Mouse (Mus musculus) c-Kit-positive CD71-negative TER-119-negative erythroid progenitor cells, embryonic 14.5 days (primary cell): ENCODE data around the gene Sp2.
A peak's percentile ranks its signal among the peaks of the same experiment; 100 is the strongest.

Source experiments
- DNase-seq: peaks from one replicate; pipeline ENCODE4 v3.0.0-alpha.2; 2013; ENCODE audit warnings: low read depth

Sp2 gene

DNA sequence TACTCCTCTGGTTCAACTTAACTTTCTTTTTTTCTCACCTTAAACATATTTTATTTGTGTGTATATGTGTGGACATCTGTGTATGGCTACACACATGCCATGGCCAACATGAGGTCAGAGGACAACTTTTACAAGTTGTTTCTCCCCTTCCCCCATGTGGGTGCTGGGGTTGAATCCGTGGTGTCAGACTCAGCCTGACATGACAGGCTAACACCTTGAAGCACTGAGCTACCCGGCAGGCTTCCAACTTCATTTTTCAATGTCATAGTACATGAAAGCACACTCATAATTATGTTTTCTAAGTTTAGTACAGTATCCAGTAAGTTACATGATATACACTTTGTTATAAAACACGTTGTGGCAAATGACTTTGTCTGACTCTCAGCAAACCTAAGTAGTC lies 12.4 kb downstream of the Sp2 start:
- DNase-seq = no peak

- no peak for DNase-seq
Observed at GRCm38 (mm10) chr11:96969746-96970145, 13.0 kb downstream of the Sp2 start.

DNA sequence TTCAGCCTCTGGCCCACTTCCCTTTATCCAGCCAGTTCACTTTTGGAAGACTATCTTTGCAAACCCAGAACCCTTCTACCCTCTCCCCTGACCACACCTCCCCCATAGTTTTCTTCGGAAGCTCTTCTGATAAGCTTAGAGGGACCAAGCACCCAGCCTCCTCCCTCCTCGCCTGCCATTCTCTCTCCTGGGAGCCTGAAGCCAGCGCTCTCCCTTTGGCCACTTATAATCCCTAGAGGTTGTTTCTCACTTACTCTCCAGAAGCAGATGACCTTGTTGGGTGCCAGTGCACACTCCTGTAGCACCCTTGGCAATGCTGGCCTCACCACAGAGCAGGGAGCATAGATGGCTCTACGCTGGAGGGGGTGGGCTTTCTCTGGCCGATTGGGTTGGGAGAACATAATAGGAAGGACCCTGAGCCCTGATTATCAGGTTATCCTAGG lies 13.5 kb downstream of the Sp2 start:
- no peak for DNase-seq

DNA sequence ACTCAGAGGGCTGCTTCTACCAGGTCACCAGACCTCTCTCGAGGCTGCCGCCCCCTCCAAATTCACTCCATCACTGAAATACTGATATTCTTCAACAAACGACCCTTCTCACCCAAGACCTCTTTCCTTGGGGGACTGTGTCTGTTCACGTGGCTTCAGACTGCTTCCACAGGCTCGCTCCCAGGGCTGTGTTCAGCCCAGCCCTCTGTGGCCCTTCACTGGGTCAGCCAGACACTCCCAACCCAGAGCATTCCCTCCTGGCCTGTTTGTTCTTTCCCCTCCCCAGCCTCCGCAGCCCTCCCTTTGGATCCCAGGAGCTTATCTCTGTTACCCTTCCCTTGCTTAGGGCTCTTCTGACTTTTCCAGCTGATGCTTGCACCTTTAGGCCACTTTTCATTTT lies 14.3 kb downstream of the Sp2 start:
- no peak for DNase-seq

DNA sequence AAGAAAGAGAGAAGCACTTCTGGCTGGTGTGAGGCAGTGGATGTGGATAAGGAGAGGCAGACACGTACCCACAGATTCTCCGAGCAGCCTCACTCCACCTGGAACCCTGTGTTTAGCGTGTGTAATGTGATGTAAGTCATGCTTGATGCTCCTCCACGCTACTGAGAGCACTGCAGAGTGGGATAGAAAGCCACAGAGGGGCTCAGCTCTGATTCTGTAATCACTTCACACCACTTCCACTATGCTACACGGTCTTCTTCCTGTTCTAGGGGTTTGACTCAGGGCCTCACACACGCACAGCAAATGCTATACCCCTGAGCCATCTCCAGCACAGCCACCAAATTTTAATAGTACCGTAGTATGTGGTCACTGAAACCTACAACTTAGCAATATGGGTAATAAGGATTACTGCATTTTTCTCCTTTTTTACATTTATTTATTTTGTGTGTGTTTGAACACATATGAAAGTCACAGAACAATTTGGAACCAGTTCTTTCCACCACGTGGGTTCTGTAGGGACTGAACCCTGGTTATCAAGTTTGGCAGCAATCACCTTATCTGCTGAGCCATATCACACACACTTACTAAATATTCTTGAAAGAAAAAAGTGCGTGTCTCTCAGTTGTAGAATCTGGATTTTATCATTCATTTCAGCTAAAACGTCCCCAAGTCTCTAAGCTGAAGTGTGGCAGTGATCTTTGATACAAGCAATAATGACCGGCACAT lies 15.1 kb downstream of the Sp2 start:
- no peak for DNase-seq

DNA sequence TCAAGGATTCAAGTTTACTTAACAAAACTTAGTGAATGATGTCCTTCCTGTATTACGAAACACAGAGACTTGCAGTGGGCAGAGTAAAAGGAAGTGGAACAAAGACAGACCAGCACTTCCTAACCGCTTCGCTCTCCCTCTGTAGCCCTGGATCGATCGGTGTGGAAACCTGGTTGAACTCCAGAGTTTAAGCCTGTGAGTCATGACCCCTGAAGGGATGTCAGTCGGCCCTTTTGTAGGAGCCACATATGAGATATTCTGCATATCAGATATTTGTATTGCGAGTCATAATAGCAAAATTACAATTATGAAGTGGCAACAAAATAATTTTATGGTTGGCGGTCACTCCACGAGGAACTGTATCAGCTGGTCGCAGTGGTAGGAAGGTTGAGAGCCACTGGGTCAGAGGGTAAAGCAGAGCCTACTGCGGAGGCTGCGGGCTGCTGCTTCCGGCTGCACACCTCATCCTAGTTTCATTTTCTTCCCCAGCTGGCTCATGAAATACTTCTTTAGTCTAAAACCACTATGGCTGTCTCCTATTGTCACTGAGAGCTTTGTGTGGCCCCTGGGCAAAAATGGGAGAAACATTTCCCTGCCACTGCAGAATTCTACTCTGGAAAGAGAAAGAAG lies 15.7 kb downstream of the Sp2 start:
- peak; percentile 56 for DNase-seq

GRCm38 (mm10) chr11:96966172-96966571 lies 16.6 kb downstream of the Sp2 start:
- no peak for DNase-seq

- DNase-seq = peak; percentile 71
Observed at GRCm38 (mm10) chr11:96963580-96963979, 19.2 kb downstream of the Sp2 start.

GRCm38 (mm10) chr11:96957061-96957805 lies 25.5 kb downstream of the Sp2 start:
- no peak for DNase-seq

DNA sequence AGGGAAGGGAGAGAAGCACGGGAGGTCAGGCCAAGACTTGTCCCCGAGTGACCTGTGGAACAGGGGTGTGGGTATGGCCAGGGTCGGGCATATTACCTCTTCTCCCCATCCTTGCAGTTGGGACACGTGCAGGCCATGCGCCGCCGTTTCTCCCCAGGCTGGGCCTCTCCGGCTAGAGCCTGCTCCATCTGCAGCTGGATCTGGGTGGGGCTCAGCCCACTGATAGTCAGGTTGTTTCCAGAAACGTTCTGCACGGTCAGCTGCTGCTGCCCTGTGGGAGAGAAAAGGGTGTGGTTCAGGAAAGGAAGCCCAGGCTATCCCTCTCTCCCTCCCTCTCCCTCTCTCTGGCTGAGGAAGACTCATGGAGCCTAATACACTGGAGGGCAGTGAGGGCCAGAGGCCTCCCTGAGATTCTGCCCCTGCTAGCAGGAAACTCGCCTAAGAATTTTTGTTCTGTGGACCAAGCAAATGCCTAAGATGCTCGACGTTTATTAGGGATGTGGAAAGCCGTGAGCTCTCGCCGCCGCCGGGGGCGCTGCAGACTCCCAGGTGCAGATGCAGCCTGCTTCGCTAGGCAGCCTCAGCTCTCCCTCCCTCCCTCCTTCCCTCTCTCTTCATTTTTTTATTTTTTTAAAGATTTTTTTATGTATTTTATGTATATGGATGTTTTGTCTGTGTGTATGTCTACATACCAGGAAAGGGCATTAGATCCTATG lies 26.6 kb downstream of the Sp2 start:
- DNase-seq = no peak

GRCm38 (mm10) chr11:96955094-96955493 lies 27.7 kb downstream of the Sp2 start:
- DNase-seq = no peak

DNA sequence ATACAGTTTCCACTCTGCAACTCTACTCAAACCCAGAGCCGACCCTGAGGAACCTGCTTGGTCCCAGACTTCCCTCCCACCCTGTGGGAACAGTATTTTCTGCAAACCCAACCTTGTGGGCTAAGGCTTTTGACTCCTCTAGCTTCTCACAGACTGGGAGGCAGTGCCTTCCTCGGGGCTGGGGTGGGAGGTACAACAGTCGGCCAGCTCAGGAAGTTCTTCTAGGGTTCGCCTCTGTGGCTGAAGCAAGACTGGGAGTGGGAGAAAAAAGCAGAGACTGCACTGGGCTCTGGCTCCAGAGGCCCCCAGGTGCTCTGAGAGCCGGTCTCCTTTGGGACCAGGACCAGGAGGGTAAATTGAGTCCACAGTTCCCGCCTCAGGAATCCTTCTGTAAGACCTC lies 29.9 kb downstream of the Sp2 start:
- no peak for DNase-seq

DNA sequence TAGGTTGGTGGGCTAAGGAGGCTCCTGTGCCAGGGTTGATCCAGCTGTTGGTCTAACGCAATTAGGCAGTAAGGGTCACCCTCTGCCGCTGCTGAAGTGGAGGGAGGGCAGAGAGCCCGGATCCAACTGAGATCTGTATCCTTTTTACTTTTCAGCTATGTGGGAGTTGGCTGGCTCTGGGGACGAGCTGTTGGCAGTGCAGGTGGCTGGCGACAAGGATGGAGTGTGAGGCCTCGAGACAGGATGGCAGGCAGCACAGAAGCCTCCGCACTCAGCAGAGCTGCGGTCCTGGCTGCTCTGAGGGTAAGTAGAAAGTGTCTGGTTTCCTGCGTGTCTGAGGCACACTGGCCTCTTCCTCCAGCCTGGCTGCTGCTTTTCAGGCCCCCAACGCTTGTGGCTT lies 30.3 kb downstream of the Sp2 start:
- DNase-seq = no peak

- no peak for DNase-seq
Observed at GRCm38 (mm10) chr11:96950767-96951166, 32.0 kb downstream of the Sp2 start.

DNA sequence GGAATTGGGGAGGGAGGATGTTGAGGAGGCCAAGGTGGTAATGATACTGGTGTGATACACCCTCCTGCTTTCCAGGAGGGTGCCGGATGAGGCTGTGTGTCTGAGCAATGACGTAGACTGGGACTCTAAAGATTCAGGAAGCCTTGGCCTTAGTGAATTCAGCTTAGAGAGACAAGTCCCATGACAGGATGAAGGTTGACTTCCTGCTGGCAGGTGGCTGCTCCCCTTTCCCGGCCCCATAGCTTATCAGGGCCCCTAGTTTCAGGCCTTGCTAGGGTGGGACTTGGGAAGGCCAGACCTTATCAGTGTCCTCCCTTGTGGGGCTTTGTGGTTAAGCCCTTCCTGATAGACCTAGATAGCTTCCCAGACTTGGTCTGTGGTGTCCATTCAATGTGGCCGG lies 34.9 kb downstream of the Sp2 start:
- DNase-seq = no peak

DNA sequence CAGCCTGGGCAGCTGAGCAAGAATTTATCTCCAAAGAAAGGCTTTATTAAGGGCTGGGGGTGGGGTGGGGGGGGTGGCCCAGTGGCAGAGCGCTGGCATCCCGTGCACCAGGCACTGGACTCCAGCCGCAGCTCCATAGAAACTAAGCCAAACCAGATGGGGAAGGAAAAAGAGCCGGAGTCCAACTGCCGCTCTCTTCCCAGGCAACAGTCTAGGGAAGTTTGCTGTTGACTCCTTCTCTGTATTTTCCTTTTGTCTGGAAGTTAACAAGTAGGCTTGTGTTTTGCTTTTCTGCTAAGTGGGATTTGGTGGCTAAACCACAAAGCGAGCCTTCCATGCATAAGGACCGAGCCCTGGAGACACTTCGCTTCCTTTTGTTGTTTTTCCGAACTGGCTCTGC lies 36.3 kb downstream of the Sp2 start:
- DNase-seq = no peak

GRCm38 (mm10) chr11:96944844-96945580 lies 37.7 kb downstream of the Sp2 start:
- no peak for DNase-seq

- DNase-seq = peak; percentile 96
Observed at GRCm38 (mm10) chr11:96943746-96944304, 38.9 kb downstream of the Sp2 start, which contains the start of gene Pnpo. Pnpo (minus strand) TSS chr11:96943986.

DNA sequence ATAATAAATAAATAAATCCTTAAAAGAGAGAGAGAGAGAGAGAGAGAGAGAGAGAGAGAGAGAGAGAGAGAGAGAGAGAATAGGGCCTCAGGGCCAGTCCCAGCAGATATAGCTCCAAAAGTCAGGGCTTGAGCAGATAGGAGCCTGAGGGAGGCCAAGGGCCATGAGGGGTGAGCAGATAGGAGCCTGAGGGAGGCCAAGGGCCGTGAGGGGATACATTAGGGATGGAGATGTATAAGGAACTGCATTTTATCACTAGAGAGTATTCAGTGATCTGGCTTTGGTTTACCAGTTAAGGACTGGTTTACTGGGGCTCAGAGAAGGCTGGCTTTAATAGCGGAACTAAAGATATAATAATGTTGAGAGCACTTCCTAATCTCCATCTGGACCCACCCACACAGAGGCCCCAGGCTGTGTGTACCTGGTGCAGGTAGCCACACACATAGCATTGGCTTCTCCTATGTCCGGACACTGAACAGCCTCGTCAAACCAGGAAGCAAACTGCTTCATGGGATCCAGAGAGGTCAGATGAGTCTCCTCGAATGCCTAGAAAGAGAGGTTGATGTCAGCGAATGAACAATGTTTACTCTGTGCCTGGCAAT lies 40.7 kb downstream of the Sp2 start:
- DNase-seq = no peak

DNA sequence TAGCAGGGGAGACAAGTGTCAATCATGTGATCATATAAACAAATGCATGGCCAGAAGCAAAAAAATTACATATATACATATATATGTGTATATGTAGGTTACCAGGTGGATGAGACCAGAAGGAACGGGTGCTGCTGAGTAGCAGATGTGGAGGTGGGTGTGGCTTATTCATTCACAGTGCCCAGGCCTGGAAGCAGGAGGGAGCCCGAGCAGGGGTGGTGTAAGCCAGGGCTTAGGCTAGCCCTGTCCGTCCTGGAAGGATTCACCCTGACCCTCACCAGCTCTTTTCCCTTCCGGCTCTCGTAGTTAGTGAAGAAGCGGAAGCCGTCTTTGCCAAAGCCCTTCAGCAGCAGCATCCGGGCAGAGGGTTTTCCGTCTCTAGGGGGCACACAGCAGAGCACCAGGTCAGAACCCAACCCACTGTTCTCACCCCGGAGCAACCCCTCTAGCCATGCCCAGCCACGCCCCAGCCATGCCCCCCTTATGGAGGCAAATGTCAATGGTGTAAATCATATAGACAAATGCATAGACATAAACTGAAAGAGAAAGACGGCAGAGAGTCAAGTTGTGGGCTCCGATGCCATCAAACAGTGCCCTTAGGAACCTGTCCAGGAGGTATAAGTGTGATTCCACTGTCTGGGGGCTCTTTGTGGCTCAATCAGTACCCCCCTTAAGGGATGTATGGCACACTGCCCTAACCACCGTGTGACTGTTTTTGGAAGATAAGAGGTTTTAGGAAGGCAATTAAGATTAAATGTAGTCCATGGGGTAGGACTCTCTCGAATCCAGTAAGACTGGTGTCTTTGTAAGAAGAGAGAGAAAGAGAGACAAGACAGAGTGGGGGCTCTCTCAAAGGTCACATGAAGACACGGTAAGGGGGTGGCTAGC lies 41.9 kb downstream of the Sp2 start:
- DNase-seq = no peak
